Mouse (Mus musculus) MEL (cell line): ENCODE measurements around the gene Gm4559.

ENCODE experiments used
- CHD1 ChIP-seq: IDR thresholded peaks from 2 replicates; pipeline ENCODE4 v1.6.1; 2012; ENCODE audit warnings: low read depth, mild to moderate bottlenecking, inconsistent platforms, low read length, improper control_type of control experiment
- CTCF ChIP-seq, 3 experiments: IDR thresholded peaks in 2 of 3; conservative IDR thresholded peaks in 1 of 3; 2 replicates each; pipeline ENCODE4 v1.5.1; 2011 to 2012; ENCODE audit warnings: low read length in 3 of 3, low read depth in 2 of 3, mild to moderate bottlenecking in 2 of 3, improper control_type of control experiment in 1 of 3, inconsistent platforms in 1 of 3, mixed read lengths in 1 of 3, moderate library complexity in 1 of 3; ENCODE audit not compliant: control insufficient read depth in 1 of 3, insufficient read depth in 1 of 3, poor library complexity in 1 of 3, severe bottlenecking in 1 of 3
- TBP ChIP-seq: IDR thresholded peaks from 2 replicates; pipeline ENCODE4 v1.8.0; 2011; ENCODE audit warnings: low read depth, low read length, improper control_type of control experiment

DNA sequence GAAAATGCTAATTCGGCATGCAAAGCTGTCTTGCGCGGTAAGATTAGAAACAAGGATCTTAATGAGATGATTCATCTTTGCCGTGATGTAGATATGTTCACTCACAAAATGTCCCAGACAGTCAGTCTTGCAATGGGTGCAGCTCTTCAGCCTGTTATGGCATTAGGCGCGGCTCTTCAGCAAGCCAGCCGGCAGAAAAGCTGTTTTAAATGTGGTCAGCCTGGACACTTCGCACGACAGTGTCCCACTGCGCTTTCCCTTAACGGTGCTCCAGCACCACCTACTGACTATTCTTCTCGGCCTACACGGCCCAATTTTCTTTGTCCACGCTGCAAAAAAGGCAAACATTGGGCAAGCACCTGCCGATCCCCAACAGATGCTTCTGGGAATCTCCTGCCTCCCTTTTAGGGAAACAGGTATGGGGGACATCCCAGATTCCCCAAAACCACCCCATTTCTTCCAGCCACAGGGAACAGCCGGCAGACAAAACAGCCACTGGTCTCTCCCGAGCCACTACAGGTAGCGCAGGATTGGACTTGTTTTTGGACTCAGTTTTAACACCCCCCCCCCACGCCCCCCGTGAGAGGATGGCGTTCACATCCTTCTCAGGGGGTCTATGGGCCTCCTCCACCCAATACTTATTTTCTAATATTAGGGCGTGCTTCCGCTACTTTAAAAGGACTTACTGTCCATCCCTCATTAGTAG, 11.1 kb upstream of the Gm4559 start:
- TF ChIP-seq CHD1 (no peak), CTCF (IDR thresholded peaks at IDR 0.05 in 2 of 3, conservative IDR thresholded peaks at IDR 0.05 in 1 of 3; ENCODE audit: control insufficient read depth in 1 of 3, insufficient read depth in 1 of 3, low read depth in 2 of 3, low read length in 3 of 3, poor library complexity in 1 of 3, severe bottlenecking in 1 of 3) (no peak), TBP (no peak)
